ENCODE assay signal across 16 mouse cellular contexts in the genomic region with DNA sequence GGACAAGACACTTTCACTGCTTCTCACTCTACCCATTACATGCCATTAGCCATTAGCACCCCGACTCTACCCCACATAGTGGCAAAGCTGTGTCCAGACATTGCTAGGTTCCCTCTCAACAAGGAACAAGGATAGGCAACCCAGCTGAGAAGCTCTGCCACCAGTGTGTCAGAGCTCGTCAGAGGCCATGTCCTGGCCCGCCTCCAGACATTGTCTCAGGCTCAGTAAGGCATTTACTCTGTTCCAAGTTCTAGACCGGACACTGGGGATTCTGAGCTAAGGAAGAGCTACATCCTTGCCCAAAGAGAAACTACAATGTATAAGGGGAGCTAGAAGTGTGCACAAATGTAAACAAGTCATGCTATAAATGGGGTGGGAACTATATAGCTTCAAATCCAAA.
DNase-seq lines count a peak whose midpoint lies in the region; TF ChIP-seq lines count a peak whose summit lies in the region.
"Had no signal": no experiment of that assay in that cellular context is flagged by ENCODE, and none has a peak within 500 bp of the region (broad histone marks: within the 10 kb centered on the region; RNA-seq: fewer than 3 reads in every experiment).

No protein-coding gene starts in this region.

- H3K27me3 ChIP-seq in heart, adult 2 months (ENCODE audit: control insufficient read depth, insufficient read depth, low read length): no peaks in the 10 kb centered on the region
- H3K27me3 ChIP-seq: embryonic facial prominence, embryonic 12.5 days; forebrain, embryonic 15.5 days; heart, embryonic 15.5 days; hindbrain, embryonic 12.5 days had no signal

- no peak for TF ChIP-seq POLR2A in heart, adult 2 months (IDR thresholded peaks at IDR 0.05; ENCODE audit: insufficient read depth, low read depth, low read length)

- H3K4me3 ChIP-seq in heart, adult 2 months: no peak overlapping the region
- H3K4me3 ChIP-seq: embryonic facial prominence, embryonic 12.5 days; forebrain, embryonic 15.5 days; heart, embryonic 15.5 days; hindbrain, embryonic 12.5 days had no signal

- no peak overlapping the region; the same call in 1 of the 2 replicates for H3K27ac ChIP-seq in heart, adult 2 months
- H3K27ac ChIP-seq: embryonic facial prominence, embryonic 12.5 days; forebrain, embryonic 15.5 days; heart, embryonic 15.5 days; hindbrain, embryonic 12.5 days had no signal

- no peak for TF ChIP-seq CTCF in heart, adult 2 months (IDR thresholded peaks at IDR 0.05)

- peaks cover 11% of the 10 kb centered on the region for H3K4me1 ChIP-seq in heart, adult 2 months (ENCODE audit: control insufficient read depth, insufficient read depth, low read length)
- H3K4me1 ChIP-seq: embryonic facial prominence, embryonic 12.5 days; forebrain, embryonic 15.5 days; hindbrain, embryonic 12.5 days had no signal

- H3K79me2 ChIP-seq in heart, adult 2 months (replicated peaks; ENCODE audit: control insufficient read depth, insufficient read depth, low read length): no peaks in the 10 kb centered on the region

- intact Hi-C loops in heart, adult 2 months (cut with DNase I): no loop called here
- intact Hi-C loops in heart, postnatal 25 days (cut with DNase I): loop anchor here (5.0 to 10.0 kb wide), 3 partner anchors 168 to 389 kb away; no protein-coding TSS in a partner anchor
- intact Hi-C loops in heart, postnatal 10 days (cut with DNase I): no loop called here

- peak; percentile 20 for DNase-seq in gastrocnemius, postnatal 10 days
- no peak for DNase-seq in gastrocnemius, adult 8-10 months (ENCODE audit: low spot score in 2 of 2)
- peak; percentile 53 to 62 for DNase-seq in heart, adult 2 months
- no peak for DNase-seq in heart, postnatal 25 days (ENCODE audit: low spot score)
- DNase-seq in lung, postnatal 14 days: peak; percentile 33
- no peak for DNase-seq in lung, postnatal 10 days
- peak; percentile 40 to 44 for DNase-seq in heart, postnatal 10 days
- DNase-seq in right cerebral cortex, postnatal 10 days (ENCODE audit: low spot score in 2 of 2): no peak
- DNase-seq: adrenal gland, postnatal 14 days; cerebellum, adult 11-12 months; cerebellum, adult 9-10 months; cerebellum, postnatal 25 days had no signal

- no peak for TF ChIP-seq EP300 in heart, adult 2 months (IDR thresholded peaks at IDR 0.05; ENCODE audit: insufficient read depth, low read depth, low read length)

- H3K9ac ChIP-seq in heart, adult 2 months (ENCODE audit: low read depth, low read length): no peak overlapping the region
- H3K9ac ChIP-seq: embryonic facial prominence, embryonic 12.5 days; forebrain, embryonic 15.5 days; heart, embryonic 15.5 days; hindbrain, embryonic 12.5 days had no signal

- H3K36me3 ChIP-seq in heart, adult 2 months (ENCODE audit: control insufficient read depth, insufficient read depth, low read length): peaks cover 3% of the 10 kb centered on the region; the same call in 1 of the 2 replicates
- H3K36me3 ChIP-seq: embryonic facial prominence, embryonic 12.5 days; forebrain, embryonic 15.5 days; heart, embryonic 15.5 days; hindbrain, embryonic 12.5 days had no signal

- 54% methylated on average over 4 of the region's 4 CpGs for WGBS in heart, adult 2 months

Comparison
In these comparisons a context has a peak if more than half of its experiments do, and no peak if none do; other contexts are left out.
1. DNase-seq: peak in gastrocnemius, postnatal 10 days (single experiment), heart, adult 2 months (2 of 2), lung, postnatal 14 days (single experiment) and heart, postnatal 10 days (2 of 2); none in gastrocnemius, adult 8-10 months (0 of 2), heart, postnatal 25 days (single experiment), lung, postnatal 10 days (single experiment) and right cerebral cortex, postnatal 10 days (0 of 2).